Mouse (Mus musculus): ENCODE data around the gene Srxn1.

Srxn1 gene

GRCm38 (mm10) chr2:152090486-152090885, 14.8 kb upstream of the Srxn1 start:
- no peak for DNase-seq

- DNase-seq: no peak
These were observed 13.8 kb upstream of the Srxn1 start for GRCm38 (mm10) chr2:152091342-152092056.

GRCm38 (mm10) chr2:152092927-152093326, 12.4 kb upstream of the Srxn1 start:
- no peak for DNase-seq

- no peak for DNase-seq
These were observed 11.9 kb upstream of the Srxn1 start for GRCm38 (mm10) chr2:152093356-152093792.

- DNase-seq: no peak
These were observed 10.3 kb upstream of the Srxn1 start for GRCm38 (mm10) chr2:152094856-152095545.

GRCm38 (mm10) chr2:152096922-152097321, 8.4 kb upstream of the Srxn1 start:
- DNase-seq: no peak

- DNase-seq: no peak
These were observed 7.4 kb upstream of the Srxn1 start for GRCm38 (mm10) chr2:152097916-152098315.

GRCm38 (mm10) chr2:152099538-152099937, 5.8 kb upstream of the Srxn1 start:
- DNase-seq: no peak

- DNase-seq: peak; percentile 62
These were observed 3.6 kb upstream of the Srxn1 start for GRCm38 (mm10) chr2:152101761-152102160.

- DNase-seq: peak; percentile 65
These were observed 2.9 kb upstream of the Srxn1 start for GRCm38 (mm10) chr2:152102369-152102768.

GRCm38 (mm10) chr2:152104711-152105317, 502 bp upstream of the Srxn1 start:
- DNase-seq: no peak

- no peak for DNase-seq
These were observed 894 bp downstream of the Srxn1 start for GRCm38 (mm10) chr2:152106225-152106595.

- DNase-seq: no peak
These were observed 1.3 kb downstream of the Srxn1 start for GRCm38 (mm10) chr2:152106597-152106996.

GRCm38 (mm10) chr2:152108702-152109101, 3.4 kb downstream of the Srxn1 start:
- DNase-seq: no peak

- no peak for DNase-seq
These were observed 4.1 kb downstream of the Srxn1 start for GRCm38 (mm10) chr2:152109386-152109785.

- DNase-seq: no peak
These were observed 6.0 kb downstream of the Srxn1 start for GRCm38 (mm10) chr2:152111311-152111710.

GRCm38 (mm10) chr2:152111920-152112319, 6.6 kb downstream of the Srxn1 start:
- peak; percentile 83 for DNase-seq

- DNase-seq: no peak
These were observed 7.2 kb downstream of the Srxn1 start for GRCm38 (mm10) chr2:152112490-152112889.

GRCm38 (mm10) chr2:152112970-152113369, 7.7 kb downstream of the Srxn1 start:
- peak; percentile 55 for DNase-seq

GRCm38 (mm10) chr2:152114057-152114975, 9.0 kb downstream of the Srxn1 start:
- DNase-seq: no peak

GRCm38 (mm10) chr2:152117694-152118093, 12.4 kb downstream of the Srxn1 start:
- DNase-seq: no peak

- no peak for DNase-seq
These were observed 14.0 kb downstream of the Srxn1 start for GRCm38 (mm10) chr2:152119228-152119865.

Data from layer of hippocampus, adult 9-11 months (tissue).